Mouse (Mus musculus) lung, embryonic 15.5 days (tissue): ENCODE measurements around the gene Smco1. TPM values are rescaled to one million over a fixed set of nuclear protein-coding genes. Genes with fewer than 3 reads are reported as not detected.

Source experiments
- ATAC-seq: fragments of 200-750 bp; cut with Nextera tagmentation; 2 replicates; pipeline ENCODE4 v1.8.0; 2017; ENCODE audit warnings: moderate number of reproducible peaks, borderline replicate concordance; ENCODE audit not compliant: low FRiP score, low TSS enrichment; ENCODE audit errors: extremely low read depth
- H3K27ac ChIP-seq: fragments of 300-500 bp; sonication (generic); 2 replicates; pipeline ENCODE4 v1.5.1; 2015; ENCODE audit warnings: moderate library complexity, mild to moderate bottlenecking, inconsistent platforms
- H3K27me3 ChIP-seq: fragments of 300-500 bp; sonication (generic); 2 replicates; pipeline ENCODE4 v1.6.1; 2015; ENCODE audit warnings: inconsistent platforms
- H3K36me3 ChIP-seq: fragments of 300-500 bp; sonication (generic); 2 replicates; pipeline ENCODE4 v1.6.1; 2015; ENCODE audit warnings: inconsistent platforms
- H3K4me1 ChIP-seq: fragments of 300-500 bp; sonication (generic); 2 replicates; pipeline ENCODE4 v1.6.1; 2015; ENCODE audit warnings: inconsistent platforms
- H3K4me2 ChIP-seq: fragments of 300-500 bp; sonication (generic); 2 replicates; pipeline ENCODE4 v1.6.1; 2015; ENCODE audit warnings: inconsistent platforms, mild to moderate bottlenecking, moderate library complexity
- H3K4me3 ChIP-seq: fragments of 300-500 bp; sonication (generic); 2 replicates; pipeline ENCODE4 v1.5.1; 2015; ENCODE audit warnings: mild to moderate bottlenecking, inconsistent platforms
- H3K9ac ChIP-seq: fragments of 300-500 bp; sonication (generic); 2 replicates; pipeline ENCODE4 v1.6.1; 2015; ENCODE audit warnings: inconsistent platforms
- H3K9me3 ChIP-seq: fragments of 300-500 bp; sonication (generic); 2 replicates; pipeline ENCODE4 v1.6.1; 2016; ENCODE audit warnings: inconsistent platforms
- WGBS: fragments of 180-500 bp; shearing (Covaris S2); methylation state at CpG from one replicate; pipeline ENCODE4 v1.1.7; 2015; 5-methylcytosine and 5-hydroxymethylcytosine counted together
- microRNA counts: library from miRNA; unstranded; fragments of <30 nt; microRNA quantifications from one replicate; lab custom pipeline; 2016
- microRNA-seq: library from miRNA; unstranded; fragments of <30 nt; microRNA quantifications from one replicate; pipeline ENCODE4, GENCODE M21; 2016
- polyA plus RNA-seq: library from polyadenylated mRNA; unstranded; fragments of >200 nt; fragmentation: Nextera tagmentation; extraction: Ambion mirVana; gene quantifications from 2 replicates; pipeline ENCODE4 v1.2.1, GENCODE M21; 2015

The Smco1 gene
- polyA plus RNA-seq, 1 experiment from 2014 or later, result not detected

GRCm38 (mm10) chr16:32312859-32313258 lies 41.6 kb downstream of the Smco1 start:
- no peak overlapping the region for H3K9ac ChIP-seq
- H3K27ac ChIP-seq, result no peak overlapping the region
- H3K4me2 ChIP-seq, result no peak overlapping the region
- H3K36me3 ChIP-seq, result no peaks in the 10 kb centered on the region
- no peak overlapping the region for H3K4me3 ChIP-seq
- no peaks in the 10 kb centered on the region for H3K4me1 ChIP-seq
- WGBS, result 57% methylated on average over 4 of the region's 4 CpGs
- H3K9me3 ChIP-seq, result no peaks in the 10 kb centered on the region
- ATAC-seq, result no peak
- H3K27me3 ChIP-seq, result no peaks in the 10 kb centered on the region

- no peak overlapping the region for H3K4me2 ChIP-seq
- no peaks in the 10 kb centered on the region for H3K9me3 ChIP-seq
- H3K4me1 ChIP-seq, result no peaks in the 10 kb centered on the region
- no peak overlapping the region for H3K9ac ChIP-seq
- H3K4me3 ChIP-seq, result no peak overlapping the region
- H3K36me3 ChIP-seq, result no peaks in the 10 kb centered on the region
- 77% methylated on average over 2 of the region's 2 CpGs for WGBS
- H3K27me3 ChIP-seq, result no peaks in the 10 kb centered on the region
- ATAC-seq, result no peak
- H3K27ac ChIP-seq, result no peak overlapping the region
Measured at GRCm38 (mm10) chr16:32316601-32317000, 45.3 kb downstream of the Smco1 start.

GRCm38 (mm10) chr16:32323953-32324352 lies 52.7 kb downstream of the Smco1 start:
- H3K4me3 ChIP-seq, result no peak overlapping the region
- no peak overlapping the region for H3K9ac ChIP-seq
- no peaks in the 10 kb centered on the region for H3K27me3 ChIP-seq
- no peak overlapping the region for H3K27ac ChIP-seq
- no peak for ATAC-seq
- no peaks in the 10 kb centered on the region for H3K36me3 ChIP-seq
- H3K9me3 ChIP-seq, result no peaks in the 10 kb centered on the region
- H3K4me1 ChIP-seq, result peaks cover 5% of the 10 kb centered on the region; the same call in 1 of the 2 replicates
- 33% methylated on average over 7 of the region's 7 CpGs for WGBS
- 0 out of 2 replicates have a peak overlapping the region, but pooled peaks have one; percentile 9 for H3K4me2 ChIP-seq

MicroRNAs encoded within 50 kb of the gene (microRNA counts, 519-probe panel; counts per million panel counts)
- microRNA mmu-miR-1946a (lab: Ali Mortazavi, UCI), result 2,471 counts per million, percentile 48 among the panel's probes with 10 or more counts

Small RNAs within 50 kb of the gene (microRNA-seq; reads per million reads assigned to microRNA genes)
- not detected for gene Mir1946a

Other genes starting within 250 kb of the Smco1 start
- 33.2 and 35.7 TPM in 2 replicates for gene Pak2, start 192.1 kb upstream of the Smco1 start, polyA plus RNA-seq
- gene Pigx, start 171.7 kb upstream of the Smco1 start, polyA plus RNA-seq, result 88.9 and 95.6 TPM in 2 replicates
- gene Cep19, start 171.7 kb upstream of the Smco1 start, polyA plus RNA-seq, result 29.8 and 30.3 TPM in 2 replicates
- 39.6 and 45.8 TPM in 2 replicates for gene Nrros, start 105.9 kb upstream of the Smco1 start, polyA plus RNA-seq
- gene Bex6, start 91.6 kb upstream of the Smco1 start, polyA plus RNA-seq, result 0.20 and 0.36 TPM in 2 replicates
- 16.6 and 17.2 TPM in 2 replicates for gene Fbxo45, start 24.3 kb upstream of the Smco1 start, polyA plus RNA-seq
- 19.5 TPM in 2 replicates for gene Wdr53, start 24.2 kb upstream of the Smco1 start, polyA plus RNA-seq
- 35.8 and 36.7 TPM in 2 replicates for gene Rnf168, start 6.0 kb downstream of the Smco1 start, polyA plus RNA-seq
- 24.2 TPM in 2 replicates for gene Ubxn7, start 60.8 kb downstream of the Smco1 start, polyA plus RNA-seq
- not detected in 2 replicates for gene Tm4sf19, start 129.0 kb downstream of the Smco1 start, polyA plus RNA-seq
- 23.3 and 25.6 TPM in 2 replicates for gene Tctex1d2, start 148.2 kb downstream of the Smco1 start, polyA plus RNA-seq
- 35.6 and 36.1 TPM in 2 replicates for gene Pcyt1a, start 159.5 kb downstream of the Smco1 start, polyA plus RNA-seq
- gene Slc51a, start 216.4 kb downstream of the Smco1 start, polyA plus RNA-seq, result 0.08 and 0.39 TPM in 2 replicates
- not detected in 2 replicates for gene Zdhhc19, start 224.8 kb downstream of the Smco1 start, polyA plus RNA-seq